Mouse (Mus musculus): ENCODE measurements around the gene Scrt2. TPM values are rescaled to one million over a fixed set of nuclear protein-coding genes. Genes with fewer than 3 reads are reported as not detected.

Gene Scrt2
- total and polyA plus RNA-seq, 2 experiments from 2014 or later: 2.2 to 10.8 TPM

- TF ChIP-seq CTCF (IDR thresholded peaks at IDR 0.05): no peak
- no peaks in the 10 kb centered on the region for H3K9me3 ChIP-seq (ENCODE audit: low read length)
- no peak overlapping the region for H3K4me2 ChIP-seq (ENCODE audit: low read depth, low read length, poor library complexity, severe bottlenecking)
- H3K9ac ChIP-seq (replicated peaks; ENCODE audit: low read length, poor library complexity, severe bottlenecking): no peak overlapping the region
- H3K4me1 ChIP-seq (ENCODE audit: insufficient read depth, low read length): no peaks in the 10 kb centered on the region
- no peaks in the 10 kb centered on the region for H3K27me3 ChIP-seq (ENCODE audit: insufficient read depth, low read length)
- ATAC-seq (ENCODE audit: low FRiP score) (no peak), DNase-seq (ENCODE audit: low spot score) (no peak)
- WGBS: 32% methylated on average over 11 of the region's 11 CpGs
- no peak overlapping the region for H3K27ac ChIP-seq (ENCODE audit: low read depth, low read length)
- H3K4me3 ChIP-seq (ENCODE audit: low read depth, low read length): no peak overlapping the region
- no peaks in the 10 kb centered on the region for H3K36me3 ChIP-seq (ENCODE audit: insufficient read depth, low read length)
These were observed 12.5 kb upstream of the Scrt2 start for GRCm38 (mm10) chr2:152068660-152069433.

GRCm38 (mm10) chr2:152069434-152069786 is 11.9 kb upstream of the Scrt2 start:
- no peak overlapping the region for H3K27ac ChIP-seq (ENCODE audit: low read depth, low read length)

GRCm38 (mm10) chr2:152069941-152070340 is 11.4 kb upstream of the Scrt2 start:
- Histone ChIP-seq H3K4me3 (ENCODE audit: low read depth, low read length) (no peak overlapping the region), H3K27me3 (ENCODE audit: insufficient read depth, low read length) (no peaks in the 10 kb centered on the region), H3K27ac (ENCODE audit: low read depth, low read length) (no peak overlapping the region), H3K9ac (replicated peaks; ENCODE audit: low read length, poor library complexity, severe bottlenecking) (no peak overlapping the region), H3K9me3 (ENCODE audit: low read length) (no peaks in the 10 kb centered on the region), H3K36me3 (ENCODE audit: insufficient read depth, low read length) (no peaks in the 10 kb centered on the region), H3K4me2 (ENCODE audit: low read depth, low read length, poor library complexity, severe bottlenecking) (no peak overlapping the region), H3K4me1 (ENCODE audit: insufficient read depth, low read length) (no peaks in the 10 kb centered on the region)
- TF ChIP-seq CTCF (IDR thresholded peaks at IDR 0.05): no peak
- ATAC-seq (ENCODE audit: low FRiP score) (no peak), DNase-seq (ENCODE audit: low spot score) (no peak)
- 80% methylated on average over 2 of the region's 2 CpGs for WGBS

More at GRCm38 (mm10) chr2:152069434-152069786, 11.9 kb upstream of the Scrt2 start:
- Histone ChIP-seq H3K4me1 (ENCODE audit: insufficient read depth, low read length) (no peaks in the 10 kb centered on the region), H3K4me2 (ENCODE audit: low read depth, low read length, poor library complexity, severe bottlenecking) (no peak overlapping the region), H3K27me3 (ENCODE audit: insufficient read depth, low read length) (no peaks in the 10 kb centered on the region), H3K36me3 (ENCODE audit: insufficient read depth, low read length) (no peaks in the 10 kb centered on the region), H3K9me3 (ENCODE audit: low read length) (no peaks in the 10 kb centered on the region), H3K9ac (replicated peaks; ENCODE audit: low read length, poor library complexity, severe bottlenecking) (no peak overlapping the region), H3K4me3 (ENCODE audit: low read depth, low read length) (no peak overlapping the region)
- TF ChIP-seq CTCF (IDR thresholded peaks at IDR 0.05): no peak
- ATAC-seq (ENCODE audit: low FRiP score) (no peak), DNase-seq (ENCODE audit: low spot score) (no peak)
- 46% methylated on average over 9 of the region's 9 CpGs for WGBS

- no peaks in the 10 kb centered on the region for H3K36me3 ChIP-seq (ENCODE audit: insufficient read depth, low read length)
- no peak for ATAC-seq (ENCODE audit: low FRiP score)
- no peak overlapping the region for H3K4me2 ChIP-seq (ENCODE audit: low read depth, low read length, poor library complexity, severe bottlenecking)
- TF ChIP-seq CTCF (IDR thresholded peaks at IDR 0.05): no peak
- H3K9me3 ChIP-seq (ENCODE audit: low read length): no peaks in the 10 kb centered on the region
- WGBS: 94% methylated on average over 2 of the region's 2 CpGs
- DNase-seq (ENCODE audit: low spot score): no peak
- H3K4me3 ChIP-seq (ENCODE audit: low read depth, low read length): no peak overlapping the region
- H3K27ac ChIP-seq (ENCODE audit: low read depth, low read length): no peak overlapping the region
- no peaks in the 10 kb centered on the region for H3K27me3 ChIP-seq (ENCODE audit: insufficient read depth, low read length)
- no peak overlapping the region for H3K9ac ChIP-seq (replicated peaks; ENCODE audit: low read length, poor library complexity, severe bottlenecking)
- peaks cover under 1% of the 10 kb centered on the region; the same call in 1 of the 2 replicates for H3K4me1 ChIP-seq (ENCODE audit: insufficient read depth, low read length)
These were observed 6.8 kb upstream of the Scrt2 start for GRCm38 (mm10) chr2:152074521-152074920.

GRCm38 (mm10) chr2:152075294-152075889 is 5.9 kb upstream of the Scrt2 start:
- 63% methylated on average over 9 of the region's 9 CpGs for WGBS
- H3K27me3 ChIP-seq (ENCODE audit: insufficient read depth, low read length): no peaks in the 10 kb centered on the region
- no peak overlapping the region for H3K4me3 ChIP-seq (ENCODE audit: low read depth, low read length)
- H3K9ac ChIP-seq (replicated peaks; ENCODE audit: low read length, poor library complexity, severe bottlenecking): no peak overlapping the region
- no peak for DNase-seq (ENCODE audit: low spot score)
- H3K4me2 ChIP-seq (ENCODE audit: low read depth, low read length, poor library complexity, severe bottlenecking): no peak overlapping the region
- TF ChIP-seq CTCF (IDR thresholded peaks at IDR 0.05): no peak
- ATAC-seq (ENCODE audit: low FRiP score): no peak
- H3K36me3 ChIP-seq (ENCODE audit: insufficient read depth, low read length): no peaks in the 10 kb centered on the region
- peaks cover 4% of the 10 kb centered on the region; the same call in 1 of the 2 replicates for H3K4me1 ChIP-seq (ENCODE audit: insufficient read depth, low read length)
- H3K27ac ChIP-seq (ENCODE audit: low read depth, low read length): no peak overlapping the region
- H3K9me3 ChIP-seq (ENCODE audit: low read length): no peaks in the 10 kb centered on the region

GRCm38 (mm10) chr2:152077337-152077736 is 4.0 kb upstream of the Scrt2 start:
- WGBS: 77% methylated on average over 3 of the region's 3 CpGs
- Histone ChIP-seq H3K9ac (replicated peaks; ENCODE audit: low read length, poor library complexity, severe bottlenecking) (no peak overlapping the region), H3K4me3 (ENCODE audit: low read depth, low read length) (no peak overlapping the region), H3K27ac (ENCODE audit: low read depth, low read length) (no peak overlapping the region), H3K27me3 (ENCODE audit: insufficient read depth, low read length) (no peaks in the 10 kb centered on the region), H3K4me2 (ENCODE audit: low read depth, low read length, poor library complexity, severe bottlenecking) (no peak overlapping the region), H3K36me3 (ENCODE audit: insufficient read depth, low read length) (no peaks in the 10 kb centered on the region), H3K4me1 (ENCODE audit: insufficient read depth, low read length) (peaks cover 4% of the 10 kb centered on the region; the same call in 1 of the 2 replicates), H3K9me3 (ENCODE audit: low read length) (no peaks in the 10 kb centered on the region)
- DNase-seq (ENCODE audit: low spot score): no peak
- TF ChIP-seq CTCF (IDR thresholded peaks at IDR 0.05): no peak
- ATAC-seq (ENCODE audit: low FRiP score): no peak

Measured in midbrain, postnatal 0 days (tissue).